Mouse (Mus musculus): ENCODE results near the gene Simc1. TPM values are rescaled to one million over a fixed set of nuclear protein-coding genes. Genes with fewer than 3 reads are reported as not detected.
A peak's percentile ranks its signal among the peaks of the same experiment; 100 is the strongest.
"Not testable (repeated sequence)": the region's sequence is repeated elsewhere in the genome, so short reads cannot be mapped to it uniquely, and the experiment has no call there.

Simc1 gene
- 1 to 10 TPM; 2.2 to 2.9 TPM for total RNA-seq (2021)
- long read RNA-seq, experiment 1, partial matches to known transcripts, result 0 of 1 reads
- long read RNA-seq, experiment 1, other reads (novel, unspliced or antisense), result 1 of 1 reads
- long read RNA-seq, experiment 2, full-length matches to known transcripts, result 1 of 2 reads
- long read RNA-seq, experiment 2, partial matches to known transcripts, result 0 of 2 reads
- long read RNA-seq, experiment 2, other reads (novel, unspliced or antisense), result 1 of 2 reads

DNA sequence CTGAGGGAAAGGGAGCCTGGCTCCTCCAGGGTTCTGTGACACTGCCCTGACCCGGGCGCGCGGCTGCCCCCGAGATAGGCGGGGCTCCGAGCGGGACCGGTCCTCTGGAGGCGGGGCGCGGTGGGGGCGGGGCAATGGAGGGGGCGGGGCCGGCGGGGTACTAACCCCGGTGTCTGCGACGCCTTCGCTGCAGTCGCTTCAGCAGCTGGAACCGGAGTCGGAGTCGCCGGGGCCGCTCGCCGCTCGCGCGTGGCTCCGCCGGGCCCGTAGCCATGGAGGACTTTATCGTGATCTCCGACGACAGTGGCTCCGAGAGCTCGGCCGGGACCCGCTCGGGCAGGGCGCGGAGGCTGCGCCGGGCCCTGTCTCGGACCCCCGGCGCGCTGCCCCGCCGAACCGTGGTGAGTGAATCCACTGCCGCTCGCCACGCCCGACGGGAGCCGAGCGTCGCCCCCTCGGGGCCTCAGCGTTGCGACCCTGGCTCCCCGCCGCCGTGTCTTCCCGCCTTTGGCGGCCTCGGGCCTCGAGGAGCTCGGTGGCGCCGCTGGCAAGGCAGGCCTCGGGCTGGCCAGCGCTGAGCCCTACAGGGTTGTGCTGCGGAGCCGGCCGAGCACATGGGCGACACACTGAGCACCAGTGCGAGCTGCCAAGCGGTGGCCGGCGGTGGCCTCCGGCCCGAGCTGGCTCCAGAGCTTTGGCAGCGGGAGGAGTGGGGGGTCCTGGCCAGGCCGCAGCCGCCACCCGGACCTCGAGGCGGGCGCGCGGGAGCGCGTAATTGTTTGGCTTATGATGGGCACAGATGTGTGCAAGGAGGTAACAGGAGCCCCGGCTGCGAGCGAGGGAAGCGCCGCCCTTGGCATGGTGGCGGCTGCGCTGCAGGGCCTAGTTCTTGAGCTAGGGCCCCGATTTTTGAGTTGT lies at the start of gene Simc1:
TSS of gene Simc1 (plus strand) at position 176 of the 918 bp plus-strand sequence.
- peak; percentile 62 for DNase-seq (ENCODE audit: low spot score)

DNA sequence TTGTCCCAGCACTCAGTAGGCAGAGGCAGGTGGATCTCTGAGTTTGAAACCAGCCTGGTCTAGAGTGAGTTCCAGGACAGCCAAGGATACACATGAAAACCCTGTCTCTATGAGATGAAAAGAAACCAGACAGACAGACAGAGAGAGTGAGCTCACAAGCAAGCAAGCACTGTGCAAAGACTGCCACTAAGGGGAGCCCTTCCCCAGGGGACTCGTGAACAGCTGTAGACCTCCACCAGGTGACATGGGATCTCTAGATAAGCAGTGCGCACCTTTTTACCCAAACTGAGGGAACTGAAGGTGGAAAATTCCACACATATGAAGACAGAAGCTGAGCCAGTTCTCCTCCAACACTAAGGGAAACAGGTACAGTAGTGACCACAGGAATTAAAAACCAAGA lies 46.5 kb upstream of the Simc1 start:
- DNase-seq (ENCODE audit: low spot score), result no peak

DNA sequence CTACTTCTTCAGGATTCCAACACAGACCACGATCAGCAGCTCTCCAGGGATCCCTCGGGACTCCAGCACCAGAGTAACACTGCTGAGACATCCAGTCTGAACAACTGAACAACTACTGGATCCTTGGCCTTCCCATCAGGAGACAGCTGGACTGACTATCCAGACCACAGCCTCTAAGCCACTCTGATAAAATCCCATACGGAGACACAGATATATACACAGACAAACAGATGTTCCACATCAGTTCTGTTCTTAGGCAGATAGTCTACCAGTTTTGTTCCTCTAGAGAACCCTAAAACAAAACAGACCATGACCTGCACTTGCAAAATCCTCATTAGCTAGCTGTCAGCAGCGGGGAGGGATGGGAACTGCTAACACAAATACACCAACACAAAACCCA lies 44.3 kb upstream of the Simc1 start:
- DNase-seq (ENCODE audit: low spot score), result no peak

DNA sequence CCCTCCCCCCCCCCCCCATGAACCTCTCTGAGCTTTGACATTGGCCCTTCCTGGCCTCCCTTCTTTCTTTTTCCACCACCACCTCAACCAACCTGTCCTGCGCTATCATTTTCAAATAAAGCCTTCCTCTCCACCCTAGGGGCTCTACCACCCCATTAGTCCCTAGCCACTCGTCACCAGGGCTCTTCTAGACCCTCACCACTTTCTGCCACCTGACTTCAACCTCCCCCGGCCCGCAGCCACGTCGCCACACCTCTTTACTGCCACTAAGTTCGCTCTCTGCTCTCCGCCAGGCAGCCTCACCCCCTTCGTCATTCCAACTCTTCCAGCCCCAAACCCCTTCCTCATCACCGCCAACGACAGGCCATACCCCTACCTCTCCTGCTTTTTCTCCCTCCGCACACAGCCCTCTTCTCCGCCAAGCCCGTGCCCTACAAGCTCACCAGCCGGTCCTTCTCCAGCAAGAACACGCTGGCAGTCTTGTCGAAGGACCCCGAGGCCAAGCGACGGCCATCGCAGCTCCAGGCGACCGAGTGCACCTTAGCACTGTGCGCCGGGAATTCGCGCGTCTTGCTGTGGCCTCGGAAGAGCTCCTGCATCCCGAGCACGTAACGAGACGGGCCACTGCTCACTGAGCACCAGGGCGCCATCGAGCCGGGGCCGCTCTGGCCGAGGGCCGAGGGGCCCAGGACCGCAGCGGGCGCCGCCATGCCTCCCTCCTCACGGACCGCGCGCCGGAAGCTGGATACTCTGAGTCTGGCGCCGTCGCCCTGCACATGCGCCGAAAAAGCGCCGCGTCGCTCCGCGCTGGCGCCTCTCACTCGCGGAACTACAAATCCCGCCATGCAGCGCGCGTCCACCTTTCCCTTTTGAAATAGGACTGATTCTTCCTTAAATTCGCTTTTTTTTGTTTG lies 35.2 kb upstream of the Simc1 start, which contains the start of gene Thoc3:
TSS of gene Thoc3 (minus strand) at position 752 of the 914 bp plus-strand sequence.
- DNase-seq (ENCODE audit: low spot score), result peak; percentile 88

- no peak for DNase-seq (ENCODE audit: low spot score)
These were observed 34.6 kb upstream of the Simc1 start for GRCm38 (mm10) chr13:54469012-54469354.

- DNase-seq (ENCODE audit: low spot score), result no peak
These were observed 31.6 kb upstream of the Simc1 start for GRCm38 (mm10) chr13:54471967-54472366.

- no peak for DNase-seq (ENCODE audit: low spot score)
These were observed 28.6 kb upstream of the Simc1 start for GRCm38 (mm10) chr13:54474996-54475395.

- no peak for DNase-seq (ENCODE audit: low spot score)
These were observed 27.9 kb upstream of the Simc1 start for GRCm38 (mm10) chr13:54475702-54476101.

DNA sequence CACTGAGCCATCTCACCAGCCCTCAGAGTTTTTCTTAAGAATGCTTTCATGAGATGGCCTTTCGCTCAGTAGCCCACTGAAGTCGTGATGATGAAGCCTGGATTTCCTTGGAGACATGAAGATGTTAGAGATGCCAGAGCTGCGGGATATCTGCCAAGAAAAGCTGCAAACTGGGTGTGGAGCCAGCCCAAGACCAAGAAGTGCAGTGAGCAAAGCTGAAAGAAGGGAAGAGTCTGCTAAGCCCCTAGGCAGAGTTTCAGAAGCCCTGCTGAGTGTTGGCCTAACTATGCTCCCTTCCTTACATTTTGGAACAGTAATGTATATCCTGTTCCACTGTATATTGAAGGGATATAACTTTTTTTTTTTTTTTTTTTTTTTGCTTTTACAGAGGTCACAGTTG lies 24.3 kb upstream of the Simc1 start:
- DNase-seq (ENCODE audit: low spot score), result no peak

DNA sequence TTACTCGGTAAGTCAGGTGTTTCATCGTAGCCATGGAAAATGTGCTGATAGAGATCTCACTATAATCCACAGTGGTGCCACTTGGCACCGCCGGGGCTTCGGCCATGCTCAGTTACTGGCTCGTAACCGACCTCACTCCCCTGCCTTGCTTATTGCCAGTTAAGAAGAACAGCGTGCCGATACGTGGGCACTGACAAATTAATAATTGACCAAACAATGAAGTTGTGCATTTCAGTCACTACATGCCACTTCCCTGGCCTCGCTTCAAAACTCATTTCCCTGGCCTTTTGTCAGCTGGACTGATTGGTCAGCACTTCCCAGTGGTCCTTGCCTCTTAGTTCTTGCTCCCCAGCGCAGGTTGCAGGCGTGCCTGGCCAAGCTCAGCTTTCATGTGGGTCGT lies 22.1 kb upstream of the Simc1 start:
- no peak for DNase-seq (ENCODE audit: low spot score)

GRCm38 (mm10) chr13:54490411-54490810 lies 13.2 kb upstream of the Simc1 start:
- DNase-seq (ENCODE audit: low spot score), result no peak

DNA sequence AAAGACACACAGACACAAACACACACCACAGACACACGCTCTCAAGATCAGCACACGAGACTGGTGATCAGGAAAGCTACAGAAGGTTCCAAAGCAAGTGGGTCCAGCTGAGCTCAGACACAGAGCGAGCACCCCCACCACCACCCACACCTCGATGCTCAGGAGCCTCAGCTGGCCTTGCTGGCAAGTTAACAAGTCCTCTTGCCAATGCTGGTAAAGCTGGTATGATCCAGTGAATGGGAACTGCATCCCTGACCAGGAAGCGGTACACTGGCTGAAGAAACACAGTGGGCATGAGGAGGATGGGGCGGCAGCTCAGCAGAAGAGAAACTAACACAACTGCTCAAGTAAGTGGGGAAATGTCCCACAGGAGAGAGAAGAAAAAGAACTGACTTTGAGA lies 12.2 kb upstream of the Simc1 start:
- DNase-seq (ENCODE audit: low spot score), result no peak

DNA sequence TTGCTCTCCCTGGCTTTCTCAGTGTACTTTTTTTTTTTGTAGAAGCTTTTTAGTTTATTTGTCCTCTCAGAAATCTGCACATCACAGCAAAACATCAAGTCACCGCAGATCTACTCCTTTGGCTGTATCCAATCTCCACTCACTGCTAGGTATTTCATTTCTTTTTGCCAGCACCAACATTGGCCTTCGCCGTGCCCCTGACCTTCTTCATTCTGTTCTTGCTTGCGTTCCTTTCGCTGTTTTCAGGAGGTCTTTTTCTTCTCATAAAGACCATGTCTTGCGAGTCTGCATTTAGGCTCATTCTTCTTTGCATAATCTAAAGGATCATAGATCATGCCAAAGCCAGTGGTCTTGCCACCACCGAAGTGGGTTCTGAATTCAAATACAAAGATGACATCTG lies 4.0 kb upstream of the Simc1 start:
- DNase-seq (ENCODE audit: low spot score), result not testable (repeated sequence)

DNA sequence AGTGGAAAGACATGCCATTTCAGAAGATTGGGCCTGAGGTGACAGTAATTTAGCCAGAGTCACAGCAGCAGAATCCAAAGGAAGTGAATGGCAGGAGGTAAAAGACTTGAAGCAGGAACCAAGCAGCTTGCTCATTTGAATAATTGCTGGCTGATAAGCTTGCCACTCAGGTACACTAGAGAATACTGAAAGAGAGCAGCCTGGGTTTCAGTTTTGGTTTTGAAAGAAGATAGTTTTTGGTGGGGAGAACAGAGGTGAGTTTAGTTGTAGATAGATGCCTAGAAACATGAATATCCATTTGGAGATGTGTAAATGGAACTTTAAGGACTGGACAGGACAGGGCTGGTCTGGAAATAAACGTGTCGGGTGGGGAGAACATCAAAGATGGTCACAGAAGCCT lies 2.2 kb upstream of the Simc1 start:
- no peak for DNase-seq (ENCODE audit: low spot score)

- DNase-seq (ENCODE audit: low spot score), result no peak
These were observed 1.5 kb upstream of the Simc1 start for GRCm38 (mm10) chr13:54501957-54502690.

DNA sequence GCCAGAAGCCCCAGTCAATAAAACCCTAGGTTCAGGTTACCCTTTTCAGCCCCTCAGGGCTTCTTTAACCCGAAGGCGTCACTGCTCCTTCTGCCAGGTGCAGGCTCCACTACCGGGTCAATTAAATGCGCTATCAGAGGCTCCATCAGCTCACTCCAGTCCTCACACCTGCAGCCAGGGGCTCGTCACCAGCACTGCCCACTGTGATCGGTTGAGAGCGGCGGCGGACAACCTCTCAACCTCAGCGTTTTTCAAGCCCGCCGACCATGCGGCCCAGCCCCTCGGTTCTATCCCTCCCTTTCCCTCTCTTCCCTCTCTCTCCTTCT lies 338 bp upstream of the Simc1 start:
- no peak for DNase-seq (ENCODE audit: low spot score)

GRCm38 (mm10) chr13:54504611-54505260 lies 1.2 kb downstream of the Simc1 start:
- DNase-seq (ENCODE audit: low spot score), result no peak

DNA sequence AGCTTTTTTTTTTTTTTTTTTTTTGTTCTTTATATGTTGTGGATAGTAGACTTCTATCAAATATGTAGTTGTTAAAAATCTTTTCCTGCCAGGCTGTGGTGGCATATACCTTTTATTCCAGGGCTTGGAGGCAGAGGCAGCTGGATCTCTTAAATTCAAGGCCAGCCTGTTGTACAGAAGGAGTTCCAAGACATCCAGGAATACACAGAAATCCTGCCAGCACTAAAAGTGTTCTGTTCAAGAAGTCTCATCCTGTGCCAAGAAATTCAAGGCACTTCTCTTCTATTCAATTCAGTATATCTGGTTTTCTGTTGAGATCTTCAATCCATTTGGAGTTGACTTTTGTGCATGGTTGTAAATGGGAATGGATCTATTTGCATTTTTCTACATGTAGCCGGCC lies 2.3 kb downstream of the Simc1 start:
- DNase-seq (ENCODE audit: low spot score), result no peak

DNA sequence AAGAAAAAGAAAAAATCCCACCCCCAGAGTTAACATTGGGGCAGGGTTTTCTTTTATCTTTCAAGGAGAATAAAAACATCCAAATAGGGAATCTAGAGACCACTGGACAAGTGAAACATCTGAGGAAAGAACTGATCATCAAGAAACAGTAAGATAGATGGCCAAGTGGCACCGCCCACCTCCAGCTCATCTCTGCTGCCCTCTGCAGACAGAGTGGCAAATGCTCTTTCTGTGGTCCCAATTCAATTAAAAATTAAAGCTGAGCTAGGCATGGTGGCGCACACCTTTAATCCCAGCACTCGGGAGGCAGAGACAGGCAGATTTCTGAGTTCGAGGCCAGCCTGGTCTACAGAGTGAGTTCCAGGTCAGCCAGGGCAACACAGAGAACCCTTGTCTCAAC lies 16.6 kb downstream of the Simc1 start:
- DNase-seq (ENCODE audit: low spot score), result peak; percentile 2

DNA sequence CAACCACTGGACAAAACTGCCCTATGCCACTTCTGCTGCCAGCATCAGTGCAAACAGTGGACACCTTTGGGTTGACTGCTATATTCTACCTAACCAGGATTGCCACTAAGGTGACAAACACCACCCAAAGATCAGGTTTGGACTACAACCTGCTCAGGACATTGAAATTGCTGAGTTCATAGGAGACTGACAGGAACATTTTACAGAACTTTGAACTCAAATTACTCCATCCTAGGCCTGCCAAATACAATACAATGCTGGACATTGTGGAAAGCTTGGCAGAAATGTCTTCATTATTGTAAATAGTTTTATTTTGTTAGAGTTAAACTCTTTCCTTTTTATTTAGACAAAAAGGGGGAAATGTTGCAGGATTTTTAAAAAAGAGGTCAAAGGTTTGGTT lies 17.6 kb downstream of the Simc1 start:
- no peak for DNase-seq (ENCODE audit: low spot score)

- DNase-seq (ENCODE audit: low spot score), result no peak
These were observed 23.6 kb downstream of the Simc1 start for GRCm38 (mm10) chr13:54527140-54527539.

All from gastrocnemius, adult 18-20 months (tissue).